Mouse (Mus musculus) CH12.LX (cell line): ENCODE measurements around the gene Kmt2a. TPM values are rescaled to one million over a fixed set of nuclear protein-coding genes. Genes with fewer than 3 reads are reported as not detected.

Experiments
- DNase-seq: peaks from one replicate; pipeline ENCODE4 v3.0.0-alpha.2; 2013; ENCODE audit errors: extremely low read depth
- H3K27ac ChIP-seq: 2 replicates; pipeline ENCODE4 v1.5.1; 2012; ENCODE audit warnings: low read depth, mild to moderate bottlenecking, control low read depth, moderate library complexity; ENCODE audit not compliant: insufficient read depth
- H3K27me3 ChIP-seq: replicated peaks from 2 replicates; pipeline ENCODE3; 2012; ENCODE audit warnings: inconsistent platforms
- H3K36me3 ChIP-seq, 2 experiments: replicated peaks in 1 of 2; 2 replicates each; pipeline versions ENCODE3 to v1.6.1; 2012; ENCODE audit warnings: inconsistent platforms in 1 of 2, low read length in 1 of 2, mild to moderate bottlenecking in 1 of 2, mixed read lengths in 1 of 2, moderate library complexity in 1 of 2; ENCODE audit not compliant: control insufficient read depth in 1 of 2, insufficient read depth in 1 of 2
- H3K4me1 ChIP-seq, 2 experiments: 2 replicates each; pipeline ENCODE4 v1.6.1; 2012; ENCODE audit warnings: inconsistent platforms in 1 of 2, moderate library complexity in 1 of 2; ENCODE audit not compliant: insufficient read depth in 2 of 2, control insufficient read depth in 1 of 2
- H3K4me2 ChIP-seq: 2 replicates; pipeline ENCODE4 v1.6.1; 2012; ENCODE audit warnings: low read depth, mild to moderate bottlenecking, control low read depth; ENCODE audit not compliant: poor library complexity, insufficient read depth, severe bottlenecking
- H3K4me3 ChIP-seq, 3 experiments: fragments of 150-350 bp in 1 of 3; sonication (generic) in 1 of 3; replicated peaks in 1 of 3; 2 replicates each; pipeline versions ENCODE3 to v1.5.1; 2011 to 2012; ENCODE audit warnings: low read depth in 2 of 3, low read length in 2 of 3, mild to moderate bottlenecking in 2 of 3, moderate library complexity in 2 of 3, control low read depth in 1 of 3, improper control_type of control experiment in 1 of 3, inconsistent platforms in 1 of 3, mixed read lengths in 1 of 3; ENCODE audit not compliant: poor library complexity in 1 of 3
- H3K79me2 ChIP-seq: replicated peaks from 2 replicates; pipeline ENCODE4 v1.6.1; 2012; ENCODE audit warnings: mild to moderate bottlenecking, moderate library complexity; ENCODE audit not compliant: control insufficient read depth, poor library complexity, insufficient read depth, severe bottlenecking; ENCODE audit errors: extremely low read depth
- H3K9ac ChIP-seq: 2 replicates; pipeline ENCODE4 v1.6.1; 2012; ENCODE audit warnings: low read depth, mild to moderate bottlenecking, control low read depth, moderate library complexity; ENCODE audit not compliant: insufficient read depth
- H3K9me3 ChIP-seq: replicated peaks from 2 replicates; pipeline ENCODE3; 2012; ENCODE audit warnings: low read length, inconsistent platforms, mixed read lengths
- BHLHE40 ChIP-seq: IDR thresholded peaks from 2 replicates; pipeline ENCODE4 v1.6.1; 2011; ENCODE audit warnings: mild to moderate bottlenecking, low read depth, low read length, improper control_type of control experiment
- CHD1 ChIP-seq: IDR thresholded peaks from 2 replicates; pipeline ENCODE4 v1.6.1; 2012; ENCODE audit warnings: low read depth, low read length, improper control_type of control experiment, inconsistent platforms
- CTCF ChIP-seq, 2 experiments: IDR thresholded peaks in 1 of 2; conservative IDR thresholded peaks in 1 of 2; 2 replicates each; pipeline ENCODE4 v1.5.1; 2011 to 2012; ENCODE audit warnings: low read depth in 2 of 2, low read length in 2 of 2, improper control_type of control experiment in 1 of 2, inconsistent platforms in 1 of 2, mild to moderate bottlenecking in 1 of 2, moderate library complexity in 1 of 2
- E2F4 ChIP-seq: IDR thresholded peaks from 2 replicates; pipeline ENCODE4 v1.6.1; 2011; ENCODE audit warnings: low read depth, low read length, improper control_type of control experiment; ENCODE audit not compliant: insufficient replicate concordance
- ELF1 ChIP-seq: IDR thresholded peaks from 2 replicates; pipeline ENCODE4 v1.6.1; 2014; ENCODE audit warnings: low read depth, mild to moderate bottlenecking, inconsistent platforms, low read length, improper control_type of control experiment
- EP300 ChIP-seq: IDR thresholded peaks from 2 replicates; pipeline ENCODE4 v1.6.1; 2011; ENCODE audit warnings: low read length, improper control_type of control experiment
- HCFC1 ChIP-seq: IDR thresholded peaks from 2 replicates; pipeline ENCODE4 v1.6.1; 2012; ENCODE audit warnings: low read depth, mild to moderate bottlenecking, inconsistent platforms, low read length, improper control_type of control experiment
- IRF4 ChIP-seq: IDR thresholded peaks from 2 replicates; pipeline ENCODE4 v1.6.1; 2014; ENCODE audit warnings: low read depth, mild to moderate bottlenecking, inconsistent platforms, low read length, improper control_type of control experiment
- MAFK ChIP-seq: IDR thresholded peaks from 2 replicates; pipeline ENCODE4 v1.6.1; 2011; ENCODE audit warnings: low read length, improper control_type of control experiment; ENCODE audit not compliant: insufficient replicate concordance
- MAZ ChIP-seq: IDR thresholded peaks from 2 replicates; pipeline ENCODE4 v1.6.1; 2012; ENCODE audit warnings: low read depth, mild to moderate bottlenecking, inconsistent platforms, low read length, improper control_type of control experiment, moderate library complexity
- MEF2A ChIP-seq: IDR thresholded peaks from 2 replicates; pipeline ENCODE4 v1.6.1; 2014; ENCODE audit warnings: low read depth, mild to moderate bottlenecking, inconsistent platforms, low read length, improper control_type of control experiment, borderline replicate concordance
- MXI1 ChIP-seq: IDR thresholded peaks from 2 replicates; pipeline ENCODE4 v1.6.1; 2011; ENCODE audit warnings: mild to moderate bottlenecking, low read depth, low read length, improper control_type of control experiment
- NRF1 ChIP-seq: IDR thresholded peaks from 2 replicates; pipeline ENCODE4 v1.6.1; 2014; ENCODE audit warnings: low read depth, mild to moderate bottlenecking, inconsistent platforms, low read length, improper control_type of control experiment, moderate library complexity
- POLR2AphosphoS2 ChIP-seq: IDR thresholded peaks from 2 replicates; pipeline ENCODE4 v1.6.1; 2011; ENCODE audit warnings: low read depth, low read length, improper control_type of control experiment
- RCOR1 ChIP-seq: conservative IDR thresholded peaks from 2 replicates; pipeline ENCODE4 v1.6.1; 2012; ENCODE audit warnings: low read depth, mild to moderate bottlenecking, inconsistent platforms, low read length, improper control_type of control experiment
- SMC3 ChIP-seq: IDR thresholded peaks from 2 replicates; pipeline ENCODE4 v1.6.1; 2011; ENCODE audit warnings: low read depth, low read length, improper control_type of control experiment
- TBP ChIP-seq: conservative IDR thresholded peaks from 2 replicates; pipeline ENCODE4 v1.6.1; 2011; ENCODE audit warnings: low read depth, low read length, improper control_type of control experiment
- TCF12 ChIP-seq: IDR thresholded peaks from 2 replicates; pipeline ENCODE4 v1.6.1; 2014; ENCODE audit warnings: low read depth, mild to moderate bottlenecking, inconsistent platforms, low read length, improper control_type of control experiment
- UBTF ChIP-seq: IDR thresholded peaks from 2 replicates; pipeline ENCODE4 v1.6.1; 2012; ENCODE audit warnings: low read depth, mild to moderate bottlenecking, inconsistent platforms, low read length, improper control_type of control experiment, moderate library complexity
- USF2 ChIP-seq: conservative IDR thresholded peaks from 2 replicates; pipeline ENCODE4 v1.6.1; 2011; ENCODE audit warnings: low read depth, low read length, improper control_type of control experiment
- ZC3H11A ChIP-seq: IDR thresholded peaks from 2 replicates; pipeline ENCODE4 v1.6.1; 2012; ENCODE audit warnings: low read depth, mild to moderate bottlenecking, inconsistent platforms, low read length, improper control_type of control experiment
- dilution Hi-C: fragments of 300-500 bp; cut with MboI; formaldehyde crosslinking; loops from 2 replicates; pipeline ENCODE4 v1.14.3; 2020; ENCODE audit warnings: low sequenced_read_pairs; ENCODE audit not compliant: extremely low pct_unique_long_range_greater_than_20kb, extremely low pct_ligation_motif_present
- in situ Hi-C: fragments of 300-500 bp; cut with MboI; formaldehyde crosslinking; loops from 3 replicates; pipeline ENCODE4 v1.14.3; 2019; ENCODE audit warnings: low sequenced_read_pairs, low pct_ligation_motif_present, low pct_unique_long_range_greater_than_20kb, mixed read lengths
- polyA plus RNA-seq: library from polyadenylated mRNA; unstranded; fragments of >175 nt; gene quantifications from 2 replicates; pipeline ENCODE4 v1.2.1, GENCODE M21; 2012; ENCODE audit warnings: low read depth; ENCODE audit not compliant: insufficient read length
- total RNA-seq, 2 experiments: library from RNA; depleted of rRNA; stranded (reverse); fragments of 300-350 nt in 1 of 2; fragments of >200 nt in 1 of 2; gene quantifications; 2 replicates each; pipeline ENCODE4 v1.2.3; 2012 to 2014

The Kmt2a gene
- total and polyA plus RNA-seq, 3 experiments: 2.5 to 21.3 (median 7.2) TPM

DNA sequence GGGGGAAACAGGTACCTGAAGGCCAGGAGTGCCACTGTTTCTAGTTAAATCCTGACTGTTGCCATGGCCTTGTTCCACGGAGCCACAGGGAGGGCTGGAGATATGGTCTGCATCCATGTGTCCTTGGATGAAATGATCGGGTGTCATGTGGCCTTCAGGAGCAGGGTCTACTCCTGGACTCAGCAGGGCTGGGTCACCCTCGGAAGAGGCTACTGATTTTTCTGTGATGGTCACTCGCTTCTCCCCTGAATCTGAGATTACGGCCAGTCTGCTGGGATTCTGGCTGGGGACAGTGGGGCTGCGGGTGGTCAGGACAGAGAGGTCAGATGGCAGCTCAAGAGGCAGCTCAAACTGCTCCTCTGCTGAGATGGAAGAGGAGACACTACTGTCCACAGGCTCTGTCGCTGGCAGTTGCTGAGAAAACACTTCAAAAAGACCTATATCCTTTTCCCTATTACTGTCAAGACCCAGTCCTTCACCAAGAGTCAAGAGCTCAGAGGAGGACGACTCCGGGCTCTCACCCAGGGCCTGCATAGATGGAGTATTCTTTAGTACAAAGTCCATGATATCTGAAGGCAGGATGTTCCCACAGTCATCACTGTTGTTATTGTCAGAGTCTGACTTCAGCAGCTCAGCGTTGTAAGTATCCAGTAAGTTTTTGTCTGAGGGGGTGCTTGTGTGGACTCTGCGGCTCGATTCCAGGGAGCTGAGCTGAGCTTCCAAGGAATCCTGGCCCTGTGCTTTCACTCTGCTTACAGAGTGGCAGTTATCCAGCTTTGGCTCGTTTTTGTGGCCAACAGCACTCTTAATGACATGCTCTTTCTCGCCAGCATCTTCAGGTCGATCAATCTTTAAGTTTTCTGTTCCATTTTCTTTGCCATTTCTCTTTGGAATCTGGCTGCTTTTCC, 60.9 kb downstream of the Kmt2a start:
- dilution Hi-C loops: no loop called here
- H3K36me3 ChIP-seq: peaks cover 96 to 99% of the 10 kb centered on the region in 2 experiments
- 0 out of 2 replicates have a peak, but pooled peaks cover 6% of the 10 kb centered on the region for H3K79me2 ChIP-seq
- H3K4me2 ChIP-seq: no peak overlapping the region
- no peak overlapping the region for H3K9ac ChIP-seq
- no peak overlapping the region for H3K27ac ChIP-seq
- no peaks in the 10 kb centered on the region for H3K4me1 ChIP-seq
- TF ChIP-seq ELF1 (no peak), MEF2A (no peak), ZC3H11A (no peak), TCF12 (no peak), E2F4 (no peak), TBP (no peak), MAZ (no peak), MXI1 (no peak), POLR2AphosphoS2 (no peak)
- TF ChIP-seq, all 38 proteins: peak for 0
- H3K4me3 ChIP-seq: no peak overlapping the region
- H3K27me3 ChIP-seq: no peaks in the 10 kb centered on the region
- H3K9me3 ChIP-seq: no peaks in the 10 kb centered on the region
- DNase-seq: no peak
- in situ Hi-C loops: no loop called here

DNA sequence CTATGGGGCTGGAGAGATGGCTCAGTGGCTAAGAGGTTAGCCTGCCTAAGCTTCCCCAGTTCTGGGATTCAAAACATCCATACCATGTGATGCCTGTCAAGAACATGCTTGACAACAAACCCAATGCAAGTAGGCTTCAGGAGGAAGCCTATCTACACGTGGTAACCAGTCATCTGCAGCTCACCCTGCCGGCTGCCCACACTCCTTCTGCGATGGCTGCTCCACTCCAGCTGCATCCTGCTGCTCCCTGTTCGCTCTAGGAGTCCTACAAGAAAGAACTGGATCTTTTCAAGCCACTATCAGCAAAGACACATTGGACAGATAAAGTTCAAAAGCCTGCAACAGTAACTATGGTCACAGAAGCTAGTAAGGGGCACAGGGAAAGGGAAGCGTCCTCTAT, 63.6 kb downstream of the Kmt2a start:
- H3K9me3 ChIP-seq: no peaks in the 10 kb centered on the region
- in situ Hi-C loops (no loop called here), dilution Hi-C loops (no loop called here)
- no peaks in the 10 kb centered on the region for H3K4me1 ChIP-seq
- no peak for TF ChIP-seq ELF1
- TF ChIP-seq CHD1: no peak
- no peak for TF ChIP-seq SMC3
- no peak for TF ChIP-seq BHLHE40
- 0 out of 2 replicates have a peak, but pooled peaks cover 6% of the 10 kb centered on the region for H3K79me2 ChIP-seq
- DNase-seq: no peak
- no peak overlapping the region for H3K4me3 ChIP-seq
- H3K27ac ChIP-seq: no peak overlapping the region
- no peak overlapping the region for H3K9ac ChIP-seq
- H3K4me2 ChIP-seq: no peak overlapping the region
- peaks cover 99 to 100% of the 10 kb centered on the region in 2 experiments for H3K36me3 ChIP-seq
- H3K27me3 ChIP-seq: no peaks in the 10 kb centered on the region

DNA sequence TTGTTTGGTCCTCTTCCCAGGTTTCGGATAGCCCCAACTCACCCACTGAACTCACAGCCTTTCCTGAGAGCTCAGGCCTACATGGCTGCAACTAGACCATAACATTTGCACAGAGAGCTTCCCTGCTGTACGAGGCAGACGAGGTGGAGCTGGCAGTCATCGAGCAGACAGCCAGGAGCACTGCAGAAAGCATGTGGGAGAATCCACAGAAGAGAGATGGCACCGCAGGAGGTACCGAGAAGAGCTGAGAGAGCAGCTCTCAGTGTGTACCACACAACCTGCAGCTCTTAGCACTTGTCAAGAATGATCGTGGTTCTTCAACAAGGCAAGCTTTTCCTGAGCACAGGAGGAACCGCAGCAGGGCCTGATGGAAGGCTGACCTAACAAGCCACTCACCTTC, 66.9 kb downstream of the Kmt2a start:
- TF ChIP-seq MXI1 (no peak), RCOR1 (no peak), NRF1 (no peak), MEF2A (no peak), MAFK (no peak), EP300 (no peak), CTCF (conservative IDR thresholded peaks at IDR 0.05 in 1 of 2, IDR thresholded peaks at IDR 0.05 in 1 of 2; ENCODE audit: low read depth in 2 of 2, low read length in 2 of 2) (no peak), UBTF (no peak), IRF4 (no peak), USF2 (no peak), TCF12 (no peak), HCFC1 (no peak)
- no peak overlapping the region for H3K9ac ChIP-seq
- no peaks in the 10 kb centered on the region for H3K9me3 ChIP-seq
- no peak overlapping the region for H3K27ac ChIP-seq
- H3K4me3 ChIP-seq: no peak overlapping the region
- no peaks in the 10 kb centered on the region for H3K4me1 ChIP-seq
- dilution Hi-C loops (no loop called here), in situ Hi-C loops (no loop called here)
- no peak for DNase-seq
- no peak overlapping the region for H3K4me2 ChIP-seq
- no peaks in the 10 kb centered on the region for H3K27me3 ChIP-seq
- no peaks in the 10 kb centered on the region for H3K79me2 ChIP-seq
- H3K36me3 ChIP-seq: peaks cover 95 to 99% of the 10 kb centered on the region in 2 experiments
